Mouse (Mus musculus) E14TG2a.4 (cell line): ENCODE data around the gene Hist1h2ba.

Experiments used
- CTCF ChIP-seq: conservative IDR thresholded peaks from 2 replicates; pipeline ENCODE4 v1.5.1; 2014; ENCODE audit warnings: low read length
- NANOG ChIP-seq: IDR thresholded peaks from 2 replicates; pipeline ENCODE4 v1.6.1; 2014; ENCODE audit warnings: borderline replicate concordance, low read length, mixed read lengths
- POU5F1 ChIP-seq: IDR thresholded peaks from 2 replicates; pipeline ENCODE4 v1.6.1; 2014; ENCODE audit warnings: low read length, borderline replicate concordance

DNA sequence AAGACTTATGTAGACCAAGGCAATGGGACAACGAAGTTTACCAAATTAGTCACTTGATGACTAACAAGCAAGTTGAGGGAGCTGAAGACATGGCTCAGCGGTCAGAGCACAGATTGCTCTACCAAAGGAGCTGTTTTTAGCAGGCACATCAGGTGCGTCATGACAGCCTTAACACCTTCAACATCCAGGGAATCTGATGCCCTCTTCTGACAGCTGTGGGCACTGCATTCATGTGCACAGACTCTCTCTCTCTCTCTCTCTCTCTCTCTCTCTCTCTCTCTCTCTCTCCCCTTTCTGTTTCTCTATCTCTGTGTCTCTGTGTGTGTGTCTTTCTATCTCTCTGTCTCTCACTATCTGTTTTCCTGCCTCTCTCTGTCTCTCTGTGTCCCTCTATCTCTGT lies 17.0 kb upstream of the Hist1h2ba start:
- no peak for TF ChIP-seq CTCF
- no peak for TF ChIP-seq POU5F1
- TF ChIP-seq NANOG = no peak
